Mouse (Mus musculus): ENCODE data around the gene Capn10.
"Not testable (repeated sequence)": the region's sequence is repeated elsewhere in the genome, so short reads cannot be mapped to it uniquely, and the experiment has no call there.

Capn10 gene

DNA sequence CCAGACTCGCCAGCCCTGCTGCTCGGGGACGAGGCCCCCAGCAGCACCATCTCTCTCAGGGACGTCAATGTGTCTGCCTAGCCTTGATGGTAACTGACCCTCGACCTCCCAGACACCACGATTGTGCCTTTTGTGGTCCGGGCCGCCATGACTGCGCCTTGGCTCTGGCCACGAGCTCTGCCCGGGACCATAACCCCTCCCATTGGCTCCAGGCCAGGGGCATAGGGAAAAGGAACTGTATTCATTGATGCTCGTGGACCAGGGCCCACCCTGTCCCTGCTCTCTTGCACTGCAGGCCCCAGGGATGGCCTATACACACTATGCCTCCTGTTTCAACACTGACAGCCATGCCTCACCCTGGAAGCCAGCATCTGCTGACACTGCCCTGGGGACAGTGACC lies 14.4 kb upstream of the Capn10 start:
- DNase-seq (ENCODE audit: low spot score in 2 of 2) = no peak

DNA sequence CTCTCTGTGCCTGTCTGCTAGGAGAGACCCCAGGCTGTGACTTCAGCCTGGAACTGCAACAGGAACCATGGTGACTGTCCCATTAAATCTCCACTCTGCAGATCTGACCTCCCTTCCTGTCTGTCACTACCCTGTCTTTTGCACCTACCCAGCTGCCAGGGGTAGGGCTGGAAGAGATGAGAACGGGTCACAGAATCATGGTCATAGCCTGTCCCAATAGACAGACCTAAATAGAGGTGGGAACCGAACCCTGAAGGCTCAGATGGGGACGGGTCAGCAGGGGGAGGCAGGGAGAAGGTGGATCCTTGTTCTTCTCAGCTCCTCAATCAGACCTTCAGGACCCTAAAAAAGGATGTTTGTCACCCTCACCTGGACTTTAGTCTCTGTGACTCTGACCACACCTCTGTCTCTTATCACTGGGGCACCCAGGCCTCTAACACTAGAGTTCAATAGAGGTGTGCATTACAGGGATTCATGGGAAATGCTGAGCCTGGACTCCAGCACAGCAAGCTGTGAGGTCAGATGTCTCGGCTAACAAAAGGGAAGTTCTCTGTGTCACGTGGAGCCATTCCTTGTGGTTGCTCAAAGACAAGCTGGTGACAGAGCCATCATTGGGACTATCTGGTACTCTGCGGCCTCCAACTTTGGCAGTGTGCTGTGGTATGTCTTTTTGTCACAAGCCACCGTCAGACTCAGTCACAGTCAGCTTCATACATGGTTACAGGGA lies 13.5 kb upstream of the Capn10 start:
- DNase-seq (ENCODE audit: low spot score in 2 of 2) = no peak

DNA sequence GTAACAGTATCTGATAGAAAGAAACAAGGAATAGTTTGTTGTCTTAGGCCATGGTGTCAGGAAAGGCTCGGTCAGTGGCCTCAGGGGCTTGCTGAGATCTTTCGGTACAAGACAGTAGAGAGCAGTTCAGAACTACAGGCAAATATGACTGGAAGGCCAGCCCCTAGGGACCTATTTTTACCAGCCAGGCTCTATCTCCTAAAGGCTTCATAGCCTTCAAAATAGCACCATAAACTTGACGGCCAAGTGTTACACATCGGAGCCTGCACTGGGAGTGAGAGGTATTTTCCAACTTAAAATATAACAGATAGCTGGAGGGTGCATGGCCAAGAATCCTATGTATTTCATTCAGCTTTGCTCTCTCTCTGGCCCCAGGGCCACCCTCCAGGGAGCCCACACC lies 12.7 kb upstream of the Capn10 start:
- no peak for DNase-seq (ENCODE audit: low spot score in 2 of 2)

DNA sequence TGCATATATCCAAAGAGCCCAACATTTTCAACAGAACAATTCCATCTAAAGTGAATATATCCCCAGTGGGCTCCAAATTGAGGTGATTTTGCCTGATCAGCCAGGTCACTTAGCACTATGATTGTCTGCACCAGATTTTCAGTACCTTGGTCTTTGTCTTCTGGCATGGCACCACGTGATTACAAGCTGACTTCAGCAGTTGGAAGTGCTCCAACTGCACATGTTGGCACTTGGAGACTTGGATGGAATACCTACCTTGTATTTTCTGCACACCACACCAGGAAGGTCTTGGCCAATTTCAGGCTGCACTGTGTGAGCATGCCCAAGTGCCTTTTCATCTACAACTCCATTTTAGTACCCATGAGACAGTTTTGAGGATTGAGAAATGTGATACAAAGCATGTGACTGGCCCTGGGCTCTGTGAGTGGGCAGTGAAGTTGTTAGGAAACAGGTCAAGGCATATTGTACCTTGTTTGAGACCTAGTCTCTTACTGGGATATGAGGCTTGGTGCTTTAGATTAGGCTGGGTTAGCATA lies 3.9 kb upstream of the Capn10 start:
- DNase-seq (ENCODE audit: low spot score in 2 of 2) = no peak

DNA sequence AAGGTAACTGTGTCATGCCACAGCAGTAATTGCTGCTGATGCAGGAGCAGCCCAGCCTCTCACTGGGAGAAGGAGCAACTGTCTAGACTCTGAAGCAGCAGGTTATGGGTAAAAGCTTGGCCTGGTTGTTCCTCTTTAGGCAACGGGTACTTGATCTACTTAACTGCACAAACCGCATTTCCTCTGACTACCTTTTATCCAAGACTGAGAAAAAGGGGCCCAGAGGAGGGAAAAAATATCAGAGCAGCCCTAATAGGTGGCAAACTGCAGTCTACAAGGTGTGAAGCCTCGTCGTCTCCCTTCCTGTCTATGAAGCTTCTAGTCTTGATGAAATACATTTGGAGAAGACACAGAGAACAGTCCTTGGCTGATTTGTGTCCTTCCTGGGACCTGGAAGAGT lies 565 bp upstream of the Capn10 start:
- no peak for DNase-seq (ENCODE audit: low spot score in 2 of 2)

DNA sequence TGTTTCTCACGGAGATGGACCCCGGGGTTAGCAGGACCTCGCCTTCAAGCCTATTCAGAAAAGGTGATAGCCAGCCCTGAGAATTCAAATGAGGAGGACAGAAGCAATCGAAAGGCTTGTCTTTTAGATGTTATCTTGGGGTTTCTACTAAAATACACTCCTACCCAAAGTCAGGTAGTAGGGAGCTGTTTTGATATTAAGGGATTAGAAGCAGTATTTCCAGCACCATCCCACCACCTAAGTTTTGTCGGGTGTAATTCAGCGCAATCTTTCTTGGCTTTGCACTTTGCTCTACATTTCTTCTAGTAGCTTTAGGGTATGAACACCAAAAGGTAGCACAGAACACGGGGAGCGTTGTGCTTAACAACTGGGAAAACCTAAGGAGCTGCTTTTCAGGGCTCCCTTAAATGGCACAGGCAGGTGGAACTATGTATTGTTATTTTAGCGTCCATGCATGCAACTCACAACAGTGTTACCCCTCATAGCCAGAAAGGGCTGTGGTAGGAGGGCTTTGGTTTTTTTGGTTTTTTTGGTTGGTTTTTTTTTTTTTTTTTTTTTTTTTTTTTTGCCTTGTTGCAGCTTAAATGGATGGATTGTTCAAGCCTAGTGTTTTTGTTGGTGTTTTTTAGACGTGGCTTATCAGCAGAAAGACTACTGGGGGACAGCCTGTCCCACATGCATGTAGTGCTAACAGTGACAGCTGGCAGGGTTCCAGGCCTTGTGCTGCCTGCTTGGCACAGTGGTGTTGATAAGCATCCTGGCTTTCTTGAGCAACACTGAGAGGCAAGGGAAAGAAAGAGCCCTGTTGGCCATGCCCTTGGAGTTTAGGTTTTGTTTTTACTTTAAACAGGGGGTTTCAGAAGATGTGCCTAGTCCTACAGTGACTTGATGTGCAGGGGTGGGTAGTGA lies 1.1 kb downstream of the Capn10 start:
- no peak for DNase-seq (ENCODE audit: low spot score in 2 of 2)

DNA sequence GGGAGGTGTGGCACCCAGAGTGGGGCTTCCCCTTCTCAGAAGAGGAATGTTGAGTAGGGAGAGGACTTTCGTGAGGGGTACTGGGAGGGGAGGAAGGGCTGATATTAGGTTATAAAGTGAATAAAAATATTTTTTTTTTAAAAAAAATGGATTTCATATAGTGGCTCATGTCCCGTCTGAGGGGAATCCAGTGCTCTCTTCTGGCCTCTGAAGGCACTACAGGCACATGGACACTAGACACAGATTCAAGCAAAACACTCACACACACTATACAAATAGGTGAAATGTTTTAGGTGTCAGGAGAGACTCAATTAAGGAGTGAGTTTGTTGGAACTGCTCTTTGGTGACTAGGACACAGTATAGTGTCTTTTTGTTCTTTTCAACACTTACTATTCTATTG lies 1.8 kb downstream of the Capn10 start:
- no peak for DNase-seq (ENCODE audit: low spot score in 2 of 2)

DNA sequence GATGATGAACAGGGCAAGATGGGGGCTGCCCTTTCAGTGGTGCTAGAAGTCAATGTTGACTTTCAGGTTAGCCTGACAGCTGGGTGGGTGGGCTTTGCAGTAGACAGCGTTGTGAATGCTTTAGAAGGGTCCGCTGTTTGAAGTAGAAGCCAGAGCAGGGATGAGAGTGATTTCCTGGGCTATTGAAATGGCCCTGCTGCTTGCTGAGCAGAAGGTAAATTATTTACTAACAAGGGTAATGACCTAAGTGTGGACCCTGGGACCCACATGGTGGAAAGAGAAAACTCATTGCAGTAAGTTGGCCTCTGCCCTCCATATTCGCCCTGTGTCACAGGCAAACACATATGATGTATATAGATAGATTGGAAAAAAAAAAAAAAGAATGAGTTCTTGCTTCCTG lies 2.3 kb downstream of the Capn10 start:
- no peak for DNase-seq (ENCODE audit: low spot score in 2 of 2)

DNA sequence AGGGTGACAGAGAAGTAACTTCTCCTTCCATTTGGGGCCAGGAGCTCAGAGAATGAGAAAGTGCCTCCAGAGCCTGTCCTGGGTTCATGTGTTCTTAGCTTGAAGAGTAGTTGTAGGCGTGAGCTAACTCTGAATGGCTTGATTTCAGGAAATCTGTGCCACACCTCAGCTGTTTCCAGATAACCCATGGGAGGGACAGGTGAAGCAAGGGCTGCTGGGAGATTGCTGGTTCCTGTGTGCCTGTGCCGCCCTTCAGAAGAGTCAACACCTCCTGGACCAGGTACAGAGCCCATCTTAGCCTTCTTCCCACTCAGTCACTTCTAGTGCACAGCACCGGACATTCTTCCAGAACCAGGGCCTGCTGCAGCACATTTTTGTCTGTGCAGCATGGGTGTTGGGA lies 3.6 kb downstream of the Capn10 start:
- no peak for DNase-seq (ENCODE audit: low spot score in 2 of 2)

DNA sequence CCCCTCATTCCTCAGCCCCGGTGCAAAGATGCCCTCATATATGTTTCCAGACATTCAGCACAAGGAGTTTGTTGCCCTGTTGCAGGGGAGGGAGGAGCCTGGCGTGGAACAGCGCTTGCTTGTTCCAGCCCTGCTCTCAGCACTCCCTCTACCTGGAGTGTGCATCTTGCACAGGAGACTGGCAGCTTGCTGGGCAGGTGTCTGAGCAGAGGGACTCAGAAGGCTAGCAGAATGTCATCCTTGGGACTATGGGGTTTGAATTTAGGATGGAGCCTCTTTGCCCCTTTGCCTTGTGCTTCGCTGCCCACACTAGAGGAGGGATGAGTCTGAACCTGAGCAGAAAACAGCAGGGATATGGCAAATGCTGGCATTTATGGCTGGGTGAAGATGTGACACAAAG lies 5.6 kb downstream of the Capn10 start:
- no peak for DNase-seq (ENCODE audit: low spot score in 2 of 2)

DNA sequence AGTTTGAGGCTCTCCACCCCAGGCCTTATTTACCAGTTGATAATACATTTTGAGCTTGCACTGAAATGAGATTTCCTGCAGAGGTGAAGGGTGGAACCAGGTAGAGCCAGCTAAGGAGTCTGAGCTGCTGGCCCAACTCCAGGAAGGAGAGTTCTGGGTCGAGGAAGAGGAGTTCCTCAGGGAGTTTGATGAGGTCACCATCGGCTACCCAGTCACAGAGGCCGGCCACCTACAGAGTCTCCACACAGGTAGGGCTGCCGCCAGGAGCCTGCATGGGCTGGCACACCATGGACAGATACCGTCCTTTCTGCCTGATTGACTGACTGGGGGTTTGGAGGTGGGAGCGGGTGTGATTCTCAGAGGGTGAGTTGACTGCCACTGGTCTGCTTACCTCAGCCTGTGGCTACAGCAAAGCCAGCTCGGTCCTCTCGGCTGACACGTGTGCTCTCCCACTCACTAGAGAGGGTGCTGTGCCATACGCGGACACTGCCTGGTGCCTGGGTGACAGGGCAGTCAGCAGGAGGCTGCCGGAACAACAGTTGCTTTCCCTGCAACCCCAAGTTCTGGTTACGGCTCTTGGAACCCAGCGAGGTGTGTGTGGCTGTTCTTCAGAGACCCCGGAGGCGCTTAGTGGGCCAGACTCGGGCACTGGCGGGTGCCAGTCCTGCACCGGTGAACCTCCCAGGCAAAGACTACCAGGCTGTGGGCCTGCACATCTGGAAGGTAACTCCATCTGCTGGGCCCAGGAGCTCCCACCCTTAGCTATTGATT lies 9.2 kb downstream of the Capn10 start:
- DNase-seq (ENCODE audit: low spot score in 2 of 2) = no peak

DNA sequence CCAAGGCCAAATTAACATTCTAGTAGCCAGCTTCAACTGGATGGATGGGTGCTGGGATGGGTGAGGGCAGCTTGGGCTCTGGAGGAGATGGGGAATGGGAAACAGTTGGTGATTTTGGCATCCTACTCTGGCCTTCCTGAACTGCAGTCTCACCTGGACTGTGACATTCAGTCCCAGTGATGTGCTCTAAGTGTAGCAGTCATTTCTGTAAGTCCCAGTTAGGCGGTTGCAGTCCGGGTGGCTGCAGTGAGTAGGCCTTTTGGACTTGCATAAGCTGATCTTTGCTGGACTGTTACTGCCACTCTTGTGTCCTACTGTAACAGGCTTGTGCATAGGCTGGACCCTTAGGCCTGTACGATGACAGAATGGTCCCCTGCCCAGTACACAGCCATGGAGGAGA lies 13.8 kb downstream of the Capn10 start:
- no peak for DNase-seq (ENCODE audit: low spot score in 2 of 2)

DNA sequence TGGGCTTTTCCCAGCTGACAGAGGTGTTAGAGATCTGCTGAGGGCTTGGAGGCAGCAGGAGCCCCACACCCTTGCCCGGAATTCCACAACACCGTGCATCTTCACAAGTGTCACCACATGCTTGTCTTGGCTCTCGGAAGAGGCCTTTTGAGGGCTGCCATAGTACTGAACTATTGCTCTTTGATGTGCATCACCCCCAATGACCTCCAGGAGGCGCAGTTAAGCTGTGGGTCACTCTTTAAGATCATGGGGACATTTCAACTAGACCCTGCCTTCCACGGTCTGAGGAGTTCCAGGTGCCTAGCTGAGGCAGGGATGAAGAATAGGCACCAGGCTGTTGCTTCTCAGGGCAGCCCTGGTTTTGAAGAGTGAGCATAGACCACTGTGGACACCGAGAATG lies 15.2 kb downstream of the Capn10 start:
- DNase-seq (ENCODE audit: low spot score in 2 of 2) = no peak

DNA sequence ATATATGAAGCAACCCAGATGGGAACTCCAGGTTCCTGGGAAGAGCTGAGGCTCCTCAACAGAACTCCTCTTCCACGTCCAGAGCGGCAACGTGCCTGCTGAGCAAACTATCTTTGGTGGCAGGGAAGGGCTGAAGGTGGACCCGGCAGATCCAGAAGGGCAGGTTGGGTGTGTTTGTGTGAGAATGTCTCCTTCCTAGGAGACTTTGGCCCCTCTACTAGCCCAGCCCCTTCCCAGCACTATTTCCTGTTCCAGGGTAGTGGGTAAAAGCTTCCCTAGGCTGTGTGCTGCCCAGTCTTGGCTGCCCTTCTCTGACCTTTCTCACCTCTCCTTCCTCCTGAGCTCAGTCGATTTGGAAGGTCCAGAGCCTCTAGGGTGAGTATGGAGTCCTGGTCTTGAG lies 16.4 kb downstream of the Capn10 start, which contains the start of gene Gpr35:
Gpr35 (plus strand) TSS at position 259 of the 400 bp plus-strand sequence.
- DNase-seq (ENCODE audit: low spot score in 2 of 2) = no peak

DNA sequence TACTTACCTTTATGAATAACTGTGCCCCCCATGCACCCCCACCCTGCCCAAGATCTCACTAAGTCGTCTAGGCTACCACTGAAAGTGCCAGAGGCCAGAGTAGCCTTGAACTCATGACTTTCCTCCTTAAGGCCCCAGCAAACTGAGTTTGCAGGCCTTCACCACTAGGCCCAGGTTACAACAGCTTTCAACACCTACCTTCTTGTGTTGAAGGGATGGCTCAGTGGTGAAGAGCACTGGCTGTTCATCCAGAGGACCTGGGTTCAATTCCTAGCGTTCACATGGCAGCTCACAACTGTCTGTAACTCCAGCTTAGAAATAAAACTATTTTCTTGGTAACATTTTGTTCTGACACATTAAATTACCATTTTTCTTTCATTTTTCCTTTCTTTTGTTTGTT lies 19.5 kb downstream of the Capn10 start:
- DNase-seq (ENCODE audit: low spot score in 2 of 2) = no peak

DNA sequence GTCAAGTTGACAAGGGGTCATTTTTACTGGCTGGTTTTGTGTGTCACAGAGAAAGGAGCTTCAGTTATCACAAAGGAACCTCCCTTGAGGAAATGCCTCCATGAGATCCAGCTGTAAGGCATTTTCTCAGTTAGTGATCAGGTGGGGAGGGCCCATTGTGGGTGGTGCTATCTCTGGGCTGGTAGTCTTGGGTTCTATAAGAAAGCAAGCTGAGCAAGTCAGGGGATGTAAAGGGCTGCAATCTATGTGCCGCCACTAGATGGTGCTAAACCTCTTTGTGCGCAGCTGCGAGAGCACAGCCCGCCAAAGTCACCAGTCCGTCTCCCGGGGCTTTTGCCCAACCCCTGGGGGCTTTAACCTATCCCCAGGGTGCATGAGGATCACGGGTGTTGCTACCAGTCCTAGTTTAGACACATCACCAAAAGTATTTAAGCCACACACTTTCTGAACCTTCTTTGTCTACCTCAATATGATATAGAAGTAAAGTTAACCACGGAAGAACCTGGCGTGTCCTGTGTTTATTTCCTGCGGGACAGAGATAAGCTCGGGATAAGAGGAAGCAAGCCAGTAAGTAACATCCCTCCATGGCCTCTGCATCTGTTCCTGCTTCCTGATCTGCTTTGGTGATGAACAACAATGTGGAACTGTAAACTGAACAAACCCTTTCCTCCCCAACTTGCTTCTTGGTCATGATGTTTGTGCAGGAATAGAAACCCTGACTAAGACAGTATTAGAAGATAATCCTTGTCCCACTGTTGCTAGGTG lies 22.6 kb downstream of the Capn10 start:
- DNase-seq (ENCODE audit: low spot score in 2 of 2) = peak; percentile 46 to 68

DNA sequence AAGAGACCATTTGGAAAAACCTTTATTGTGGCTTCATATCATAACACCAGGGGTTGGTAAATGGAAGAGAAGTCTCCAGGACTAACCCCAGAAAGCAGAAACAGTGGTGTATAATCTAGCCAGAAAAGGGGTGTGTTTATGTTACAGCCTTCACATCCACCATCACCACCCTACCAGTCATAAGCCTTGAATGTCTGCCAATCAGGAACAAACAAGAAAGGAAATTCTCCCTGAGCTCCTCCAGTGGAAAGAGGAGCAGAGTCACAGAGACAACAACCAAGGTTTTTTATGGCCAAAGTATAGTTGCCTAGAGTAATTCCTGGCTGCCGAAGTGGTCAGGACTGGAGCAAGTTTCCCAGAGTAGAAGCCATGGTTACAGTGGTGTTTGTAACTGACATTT lies 24.8 kb downstream of the Capn10 start:
- no peak for DNase-seq (ENCODE audit: low spot score in 2 of 2)

DNA sequence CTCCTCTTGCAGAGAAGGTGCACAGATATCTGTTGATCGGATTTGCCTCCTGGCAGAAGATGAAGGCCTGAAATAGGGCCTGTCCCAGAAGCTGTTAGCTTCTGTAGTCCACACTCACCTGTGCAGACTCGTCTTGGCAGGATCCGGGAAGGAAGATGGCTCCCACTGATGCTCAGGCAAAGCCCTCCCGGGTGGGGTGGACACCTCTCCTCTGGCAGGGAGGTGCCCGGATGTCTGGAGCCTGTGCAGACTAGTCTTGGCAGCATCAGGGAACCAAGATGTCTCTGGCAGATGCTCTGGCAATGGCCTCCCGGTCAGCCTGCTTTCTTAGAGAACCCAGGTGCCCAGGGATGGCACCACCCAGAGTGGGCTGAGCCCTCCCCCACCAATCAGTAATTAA lies 36.6 kb downstream of the Capn10 start:
- not testable (repeated sequence) for DNase-seq (ENCODE audit: low spot score in 2 of 2)

DNA sequence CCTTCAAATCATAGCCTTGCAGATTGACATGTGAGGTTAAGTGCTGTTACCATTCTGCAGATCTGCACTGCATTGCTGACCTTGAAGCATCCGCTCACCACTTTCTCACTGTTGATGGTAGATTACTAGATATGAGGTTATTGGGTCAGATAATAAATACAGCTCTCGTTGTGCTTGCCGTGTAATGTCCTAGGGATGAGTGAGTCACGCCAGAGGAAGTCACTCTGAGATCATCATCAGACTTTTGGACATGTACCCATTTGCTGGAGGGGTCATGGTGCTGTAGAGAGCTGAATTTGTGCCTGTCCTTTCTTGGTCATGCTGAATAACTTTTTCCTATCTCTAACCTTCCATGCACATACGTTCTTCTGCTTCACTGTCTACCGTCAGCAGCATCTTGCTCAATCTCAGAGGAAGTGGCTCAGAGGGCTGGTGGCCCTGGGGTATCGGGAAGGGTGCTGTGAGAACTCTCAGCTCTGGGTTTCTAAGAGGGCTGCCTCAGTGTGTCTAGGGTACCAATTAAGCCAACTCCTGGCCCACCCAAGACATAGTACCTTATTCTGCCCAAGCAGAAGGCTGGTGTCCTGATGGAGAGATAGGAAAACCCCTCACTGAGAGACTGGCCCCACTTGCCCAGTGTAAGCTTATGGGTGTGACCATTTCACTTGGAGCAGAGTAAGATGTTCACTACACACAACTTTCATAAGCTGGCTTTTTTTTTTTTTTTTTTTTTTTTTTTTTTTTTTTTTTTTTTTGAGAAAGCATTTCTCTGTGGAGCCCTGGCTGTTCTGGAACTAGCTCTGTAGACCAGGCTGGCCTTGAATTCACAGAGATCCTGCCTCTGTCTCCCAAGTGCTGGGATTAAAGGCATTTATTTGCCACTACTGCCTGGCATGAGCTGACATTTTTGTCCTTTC lies 38.0 kb downstream of the Capn10 start:
- DNase-seq (ENCODE audit: low spot score in 2 of 2) = no peak

DNA sequence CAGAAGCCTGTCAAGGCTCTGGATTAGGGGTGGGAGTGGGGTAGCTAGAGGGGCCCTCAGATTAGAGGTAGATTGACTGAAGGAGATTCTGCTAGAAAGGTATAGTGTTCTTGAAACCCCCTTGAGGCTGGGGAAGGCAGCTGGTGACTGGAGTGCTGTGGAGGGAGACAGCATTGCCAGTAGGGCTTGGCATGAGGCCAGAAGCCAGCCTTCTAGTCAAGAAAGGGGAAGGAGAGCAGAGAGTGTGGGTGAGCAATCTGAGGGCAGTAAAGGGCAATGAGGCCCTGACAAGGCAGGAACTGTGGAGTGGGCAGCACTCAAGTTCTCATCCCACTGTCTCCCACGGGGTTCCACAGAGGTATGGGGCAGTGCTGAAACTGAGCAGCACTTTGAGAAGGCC lies 38.7 kb downstream of the Capn10 start:
- no peak for DNase-seq (ENCODE audit: low spot score in 2 of 2)
